Mouse (Mus musculus): ENCODE results near the gene Myo1b. TPM values are rescaled to one million over a fixed set of nuclear protein-coding genes. Genes with fewer than 3 reads are reported as not detected.

Myo1b gene
- polyA plus RNA-seq, 1 experiment from 2014 or later = 109 TPM

DNA sequence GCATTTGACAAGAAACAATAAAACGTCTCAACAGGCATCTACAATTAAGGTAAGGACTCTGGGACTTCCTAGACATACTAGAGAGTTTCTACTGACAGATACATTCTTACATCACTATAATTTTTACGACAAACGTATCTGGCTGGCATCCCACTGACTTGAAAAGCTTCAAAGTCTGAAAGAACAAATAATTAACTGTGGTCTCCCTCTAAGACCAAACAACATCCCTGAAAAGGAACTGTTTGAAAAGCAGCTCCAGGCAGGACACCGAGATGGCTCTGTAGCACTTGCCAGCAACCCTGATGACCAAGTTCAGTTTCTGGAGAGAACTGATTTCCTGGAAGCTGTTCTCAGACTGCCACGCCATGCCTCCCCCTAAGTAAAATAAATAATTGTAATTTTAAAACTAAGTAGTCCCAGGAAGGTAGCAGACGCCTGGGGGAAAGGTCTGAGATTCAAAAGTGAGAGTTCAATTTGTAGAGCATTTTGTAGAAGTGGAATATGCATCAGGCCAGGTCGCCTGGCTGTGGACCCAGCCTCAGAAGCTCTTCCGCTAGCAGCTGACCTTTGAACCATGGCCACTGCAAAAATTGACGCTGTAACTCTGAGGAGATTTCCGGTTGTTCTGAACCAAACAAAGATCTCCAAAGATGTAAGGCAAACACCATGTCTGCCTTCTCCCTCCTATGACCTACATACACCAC is 60.2 kb downstream of the Myo1b start:
- Histone ChIP-seq H3K9ac (ENCODE audit: low read length) (no peak overlapping the region), H3K9me3 (ENCODE audit: control insufficient read depth, low read length) (no peaks in the 10 kb centered on the region), H3K27ac (ENCODE audit: low read depth, low read length) (no peak overlapping the region), H3K4me2 (ENCODE audit: low read depth, low read length, severe bottlenecking) (no peak overlapping the region), H3K27me3 (ENCODE audit: control insufficient read depth, insufficient read depth, low read length) (no peaks in the 10 kb centered on the region), H3K4me3 (ENCODE audit: low read depth, low read length) (no peak overlapping the region), H3K4me1 (replicated peaks; ENCODE audit: control insufficient read depth, insufficient read depth, low read length) (0 out of 2 replicates have a peak, but pooled peaks cover 1% of the 10 kb centered on the region), H3K36me3 (ENCODE audit: control insufficient read depth, insufficient read depth, low read length) (no peaks in the 10 kb centered on the region; the same call in 1 of the 2 replicates)
- ATAC-seq (replicated peaks; ENCODE audit: low FRiP score) (no peak), DNase-seq (ENCODE audit: low spot score) (no peak)
- WGBS = 80% methylated on average over 10 of the region's 10 CpGs

DNA sequence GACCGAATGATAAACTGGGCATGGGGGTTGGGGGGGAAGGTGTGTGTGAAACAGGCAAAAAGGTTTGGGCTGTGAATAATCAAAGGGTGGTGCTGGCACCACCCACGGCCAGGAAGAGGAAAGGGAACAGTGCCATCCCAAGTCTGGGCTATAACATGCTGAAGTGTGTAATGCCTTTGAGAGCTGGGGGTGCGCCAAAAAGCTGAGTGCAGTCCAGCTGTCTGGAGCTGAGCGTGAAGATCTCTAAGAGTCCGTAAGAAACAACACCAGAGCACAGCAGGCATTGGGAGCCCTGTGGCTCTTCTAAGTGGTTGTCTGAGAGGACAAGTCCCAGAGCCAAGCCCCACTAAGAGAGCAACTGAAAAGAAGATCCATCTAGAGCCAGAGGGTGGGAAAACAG is 63.6 kb downstream of the Myo1b start:
- Histone ChIP-seq H3K9ac (ENCODE audit: low read length) (no peak overlapping the region), H3K27me3 (ENCODE audit: control insufficient read depth, insufficient read depth, low read length) (no peaks in the 10 kb centered on the region), H3K9me3 (ENCODE audit: control insufficient read depth, low read length) (no peaks in the 10 kb centered on the region), H3K36me3 (ENCODE audit: control insufficient read depth, insufficient read depth, low read length) (no peaks in the 10 kb centered on the region), H3K4me2 (ENCODE audit: low read depth, low read length, severe bottlenecking) (no peak overlapping the region), H3K4me3 (ENCODE audit: low read depth, low read length) (no peak overlapping the region), H3K4me1 (replicated peaks; ENCODE audit: control insufficient read depth, insufficient read depth, low read length) (no peaks in the 10 kb centered on the region), H3K27ac (ENCODE audit: low read depth, low read length) (no peak overlapping the region)
- 78% methylated on average over 5 of the region's 5 CpGs for WGBS
- ATAC-seq (replicated peaks; ENCODE audit: low FRiP score) = no peak
- no peak for DNase-seq (ENCODE audit: low spot score)

DNA sequence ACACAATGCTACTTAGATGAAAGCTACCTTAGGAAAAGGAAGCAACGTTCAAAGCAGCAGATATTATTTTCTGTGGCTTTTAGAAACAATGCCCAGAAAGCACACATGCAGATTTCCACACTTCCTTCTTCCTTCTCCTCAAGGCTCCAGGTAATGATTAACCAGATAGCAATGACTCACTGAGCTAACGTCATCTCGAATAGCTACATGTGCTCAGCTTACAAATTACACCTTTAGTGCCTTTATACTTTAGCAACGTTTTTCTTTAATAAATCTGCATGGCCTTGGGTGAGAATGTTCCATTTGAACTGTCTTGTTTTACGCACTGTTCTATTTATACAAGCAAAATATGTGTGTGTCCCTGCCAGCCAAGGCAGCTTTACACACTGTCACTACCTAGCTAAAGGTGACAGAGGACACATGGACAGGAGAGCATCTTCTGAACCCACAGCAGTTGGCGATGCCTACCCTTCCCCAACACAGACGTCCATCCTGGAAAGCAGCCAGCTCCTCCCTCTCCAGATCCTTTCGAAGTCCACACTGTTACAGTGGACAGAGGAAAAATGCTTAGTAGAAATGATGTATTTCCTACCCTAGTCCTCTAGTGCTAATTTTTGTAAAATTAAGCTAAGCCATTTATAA is 66.2 kb downstream of the Myo1b start:
- Histone ChIP-seq H3K27ac (ENCODE audit: low read depth, low read length) (no peak overlapping the region), H3K4me2 (ENCODE audit: low read depth, low read length, severe bottlenecking) (no peak overlapping the region), H3K9ac (ENCODE audit: low read length) (no peak overlapping the region), H3K4me1 (replicated peaks; ENCODE audit: control insufficient read depth, insufficient read depth, low read length) (no peaks in the 10 kb centered on the region), H3K27me3 (ENCODE audit: control insufficient read depth, insufficient read depth, low read length) (no peaks in the 10 kb centered on the region), H3K9me3 (ENCODE audit: control insufficient read depth, low read length) (no peaks in the 10 kb centered on the region), H3K4me3 (ENCODE audit: low read depth, low read length) (no peak overlapping the region), H3K36me3 (ENCODE audit: control insufficient read depth, insufficient read depth, low read length) (no peaks in the 10 kb centered on the region)
- DNase-seq (ENCODE audit: low spot score) (no peak), ATAC-seq (replicated peaks; ENCODE audit: low FRiP score) (no peak)
- 85% methylated on average over 8 of the region's 8 CpGs for WGBS

DNA sequence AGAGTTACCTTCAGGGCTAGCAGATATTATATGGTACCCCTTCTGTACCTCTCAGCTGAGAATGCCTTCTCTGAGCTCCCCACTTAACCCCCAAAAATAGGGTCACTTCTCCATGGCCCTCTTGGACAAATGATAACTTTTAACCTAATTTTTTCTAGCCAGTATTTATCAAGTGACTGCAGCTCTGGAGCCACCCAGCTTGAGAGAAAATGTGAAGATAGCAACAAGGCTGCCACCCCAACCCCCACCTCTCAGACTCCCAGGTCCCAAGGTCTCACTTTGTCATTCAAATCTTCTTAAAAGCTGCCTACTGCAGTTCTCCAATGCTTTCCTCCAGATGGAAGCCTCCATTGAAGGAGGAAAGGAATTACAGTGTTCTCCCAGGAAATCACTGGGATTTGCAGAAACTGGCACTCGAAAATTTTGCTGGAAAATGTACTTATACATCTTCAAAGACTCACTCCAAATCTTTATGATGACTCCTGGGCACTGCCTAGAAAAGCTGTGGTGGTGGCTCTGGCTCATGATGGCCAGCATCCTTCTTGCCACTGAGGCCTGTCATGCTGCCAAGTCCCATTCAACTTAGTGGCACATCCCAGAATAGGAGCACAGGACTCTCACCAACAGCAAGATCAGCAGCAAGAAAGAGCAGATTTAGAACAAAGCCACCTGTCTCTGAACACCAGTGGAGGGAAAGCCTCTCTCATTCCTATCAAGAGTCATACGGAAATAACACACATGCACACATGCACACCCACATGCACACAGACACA is 70.4 kb downstream of the Myo1b start:
- Histone ChIP-seq H3K9me3 (ENCODE audit: control insufficient read depth, low read length) (no peaks in the 10 kb centered on the region), H3K36me3 (ENCODE audit: control insufficient read depth, insufficient read depth, low read length) (no peaks in the 10 kb centered on the region), H3K4me2 (ENCODE audit: low read depth, low read length, severe bottlenecking) (no peak overlapping the region), H3K4me1 (replicated peaks; ENCODE audit: control insufficient read depth, insufficient read depth, low read length) (no peaks in the 10 kb centered on the region), H3K4me3 (ENCODE audit: low read depth, low read length) (no peak overlapping the region), H3K27ac (ENCODE audit: low read depth, low read length) (no peak overlapping the region), H3K9ac (ENCODE audit: low read length) (no peak overlapping the region), H3K27me3 (ENCODE audit: control insufficient read depth, insufficient read depth, low read length) (no peaks in the 10 kb centered on the region)
- WGBS = 78% methylated on average over 2 of the region's 2 CpGs
- no peak for ATAC-seq (replicated peaks; ENCODE audit: low FRiP score)
- no peak for DNase-seq (ENCODE audit: low spot score)

DNA sequence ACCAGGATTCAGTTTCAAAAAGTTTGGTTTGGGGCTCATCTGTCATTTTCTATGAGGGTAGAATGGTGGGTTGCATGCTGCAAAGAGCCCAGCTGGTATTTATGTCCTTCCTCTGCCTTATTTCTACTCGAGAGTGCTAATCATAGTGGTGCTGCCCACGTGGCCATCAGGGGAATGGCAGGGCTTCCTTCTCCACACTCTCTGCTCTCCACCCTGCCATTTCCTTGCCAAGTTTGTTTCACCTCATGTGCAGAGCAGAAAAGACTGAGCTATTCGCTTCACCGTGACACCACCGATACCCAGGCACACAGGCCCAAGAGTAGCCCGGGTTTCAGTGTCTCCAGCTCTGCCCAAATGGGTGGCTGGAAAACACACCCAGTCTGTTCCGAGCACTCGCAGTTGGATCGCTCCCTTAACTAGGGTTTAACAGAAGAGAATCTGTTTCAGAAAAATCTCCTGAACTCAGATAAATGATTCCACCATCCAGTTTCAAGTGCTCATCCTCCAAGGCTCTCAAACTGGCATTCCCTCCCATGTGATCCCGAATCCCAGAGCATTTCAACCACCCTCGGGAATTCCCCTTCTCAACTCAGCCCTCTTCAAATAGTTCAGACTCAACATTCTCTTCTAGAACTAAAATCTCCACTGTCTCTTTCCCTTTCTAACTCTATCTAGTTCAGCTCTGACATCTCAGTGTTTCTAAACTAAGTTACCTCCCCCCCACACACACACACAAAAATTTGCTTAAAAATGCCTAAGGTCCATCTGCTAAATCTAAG is 77.8 kb downstream of the Myo1b start:
- ATAC-seq (replicated peaks; ENCODE audit: low FRiP score) = no peak
- peaks cover 3% of the 10 kb centered on the region; the same call in 1 of the 2 replicates for H3K4me1 ChIP-seq (replicated peaks; ENCODE audit: control insufficient read depth, insufficient read depth, low read length)

DNA sequence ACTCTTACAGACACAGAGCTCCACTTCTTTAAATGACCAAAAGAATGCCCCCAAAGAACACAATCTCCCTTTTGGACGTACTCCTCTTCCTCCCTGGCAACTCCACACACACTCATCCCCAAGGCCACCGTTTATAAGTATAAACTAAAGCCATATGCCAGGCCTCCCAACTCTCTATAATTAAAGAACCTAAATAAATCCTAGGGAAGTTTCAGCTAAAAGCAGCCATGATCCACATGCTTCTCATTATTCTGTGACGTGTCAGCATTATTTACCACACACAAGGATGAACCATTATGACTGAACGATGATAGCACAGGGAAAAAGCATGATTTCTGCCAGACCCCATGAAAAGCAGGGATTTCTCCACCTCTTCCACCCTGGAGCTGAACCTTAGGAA is 78.6 kb downstream of the Myo1b start:
- no peak overlapping the region for H3K4me3 ChIP-seq (ENCODE audit: low read depth, low read length)
- no peaks in the 10 kb centered on the region for H3K27me3 ChIP-seq (ENCODE audit: control insufficient read depth, insufficient read depth, low read length)
- peaks cover 3% of the 10 kb centered on the region; the same call in 1 of the 2 replicates for H3K4me1 ChIP-seq (replicated peaks; ENCODE audit: control insufficient read depth, insufficient read depth, low read length)
- 77% methylated on average over 4 of the region's 4 CpGs for WGBS
- no peaks in the 10 kb centered on the region; the same call in 1 of the 2 replicates for H3K36me3 ChIP-seq (ENCODE audit: control insufficient read depth, insufficient read depth, low read length)
- ATAC-seq (replicated peaks; ENCODE audit: low FRiP score) (no peak), DNase-seq (ENCODE audit: low spot score) (no peak)
- H3K27ac ChIP-seq (ENCODE audit: low read depth, low read length) = no peak overlapping the region
- H3K9me3 ChIP-seq (ENCODE audit: control insufficient read depth, low read length) = no peaks in the 10 kb centered on the region
- H3K4me2 ChIP-seq (ENCODE audit: low read depth, low read length, severe bottlenecking) = no peak overlapping the region
- H3K9ac ChIP-seq (ENCODE audit: low read length) = no peak overlapping the region

More for the DNA sequence above, 77.8 kb downstream of the Myo1b start:
- no peaks in the 10 kb centered on the region for H3K9me3 ChIP-seq (ENCODE audit: control insufficient read depth, low read length)
- DNase-seq (ENCODE audit: low spot score) = no peak
- no peaks in the 10 kb centered on the region; the same call in 1 of the 2 replicates for H3K36me3 ChIP-seq (ENCODE audit: control insufficient read depth, insufficient read depth, low read length)
- no peaks in the 10 kb centered on the region for H3K27me3 ChIP-seq (ENCODE audit: control insufficient read depth, insufficient read depth, low read length)
- 80% methylated on average over 11 of the region's 11 CpGs for WGBS
- no peak overlapping the region for H3K4me3 ChIP-seq (ENCODE audit: low read depth, low read length)
- H3K4me2 ChIP-seq (ENCODE audit: low read depth, low read length, severe bottlenecking) = no peak overlapping the region
- H3K27ac ChIP-seq (ENCODE audit: low read depth, low read length) = no peak overlapping the region
- no peak overlapping the region for H3K9ac ChIP-seq (ENCODE audit: low read length)

DNA sequence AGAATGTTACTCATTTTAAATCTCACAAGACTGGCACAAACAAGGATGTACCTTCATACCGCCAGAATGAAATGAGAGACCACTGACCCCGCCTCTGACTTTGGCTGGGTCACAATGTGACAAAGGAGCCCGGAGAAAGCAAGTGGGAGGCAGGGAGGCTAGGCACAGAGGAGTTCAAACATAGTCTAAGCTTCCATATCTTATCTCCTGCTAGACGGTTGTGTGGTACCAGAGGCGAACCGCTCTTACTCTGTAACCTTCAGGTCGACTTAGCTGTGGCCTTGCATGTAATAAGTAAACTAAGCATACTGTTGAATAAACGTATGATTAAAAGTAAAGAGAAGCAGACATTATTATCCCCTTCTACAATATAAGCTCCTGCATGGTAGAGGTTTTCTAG is 80.1 kb downstream of the Myo1b start:
- Histone ChIP-seq H3K9ac (ENCODE audit: low read length) (no peak overlapping the region), H3K4me1 (replicated peaks; ENCODE audit: control insufficient read depth, insufficient read depth, low read length) (peaks cover 3% of the 10 kb centered on the region; the same call in 1 of the 2 replicates), H3K9me3 (ENCODE audit: control insufficient read depth, low read length) (no peaks in the 10 kb centered on the region), H3K27ac (ENCODE audit: low read depth, low read length) (no peak overlapping the region), H3K27me3 (ENCODE audit: control insufficient read depth, insufficient read depth, low read length) (no peaks in the 10 kb centered on the region), H3K4me3 (ENCODE audit: low read depth, low read length) (no peak overlapping the region), H3K4me2 (ENCODE audit: low read depth, low read length, severe bottlenecking) (no peak overlapping the region), H3K36me3 (ENCODE audit: control insufficient read depth, insufficient read depth, low read length) (no peaks in the 10 kb centered on the region; the same call in 1 of the 2 replicates)
- WGBS = 69% methylated on average over 8 of the region's 8 CpGs
- ATAC-seq (replicated peaks; ENCODE audit: low FRiP score) (no peak), DNase-seq (ENCODE audit: low spot score) (no peak)

DNA sequence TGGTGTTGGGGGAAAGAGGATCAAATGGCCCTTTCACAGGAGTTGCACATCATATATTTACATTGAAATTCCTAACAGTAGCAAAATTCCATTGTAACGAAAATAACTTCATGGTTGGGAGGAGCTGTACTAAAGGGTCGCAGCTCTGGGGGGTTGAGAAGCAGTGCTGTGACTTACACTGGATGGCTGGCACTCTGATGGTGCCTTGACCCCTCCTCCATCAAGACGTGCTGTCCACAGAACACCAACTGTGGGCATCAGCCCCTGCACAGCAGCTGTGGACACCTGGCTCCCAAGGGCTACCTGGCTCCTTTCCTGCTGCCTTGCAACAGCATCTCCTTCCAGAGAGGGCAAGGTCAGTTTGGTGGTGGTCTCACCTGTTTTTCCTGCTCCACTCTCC is 81.8 kb downstream of the Myo1b start:
- no peak overlapping the region for H3K9ac ChIP-seq (ENCODE audit: low read length)
- no peak overlapping the region for H3K4me2 ChIP-seq (ENCODE audit: low read depth, low read length, severe bottlenecking)
- no peaks in the 10 kb centered on the region for H3K27me3 ChIP-seq (ENCODE audit: control insufficient read depth, insufficient read depth, low read length)
- H3K4me1 ChIP-seq (replicated peaks; ENCODE audit: control insufficient read depth, insufficient read depth, low read length) = peaks cover 3% of the 10 kb centered on the region; the same call in 1 of the 2 replicates
- ATAC-seq (replicated peaks; ENCODE audit: low FRiP score) (no peak), DNase-seq (ENCODE audit: low spot score) (no peak)
- H3K9me3 ChIP-seq (ENCODE audit: control insufficient read depth, low read length) = no peaks in the 10 kb centered on the region
- no peak overlapping the region for H3K27ac ChIP-seq (ENCODE audit: low read depth, low read length)
- H3K4me3 ChIP-seq (ENCODE audit: low read depth, low read length) = no peak overlapping the region
- no peaks in the 10 kb centered on the region; the same call in 1 of the 2 replicates for H3K36me3 ChIP-seq (ENCODE audit: control insufficient read depth, insufficient read depth, low read length)
- WGBS = 75% methylated on average over 3 of the region's 3 CpGs
